Mouse (Mus musculus): Measurements from ENCODE around the gene Slc13a1. TPM values are rescaled to one million over a fixed set of nuclear protein-coding genes. Genes with fewer than 3 reads are reported as not detected.

The Slc13a1 gene
- total RNA-seq (2023) = under 1 TPM in 1 of 2 experiments, not detected in 1; 0.58 TPM

DNA sequence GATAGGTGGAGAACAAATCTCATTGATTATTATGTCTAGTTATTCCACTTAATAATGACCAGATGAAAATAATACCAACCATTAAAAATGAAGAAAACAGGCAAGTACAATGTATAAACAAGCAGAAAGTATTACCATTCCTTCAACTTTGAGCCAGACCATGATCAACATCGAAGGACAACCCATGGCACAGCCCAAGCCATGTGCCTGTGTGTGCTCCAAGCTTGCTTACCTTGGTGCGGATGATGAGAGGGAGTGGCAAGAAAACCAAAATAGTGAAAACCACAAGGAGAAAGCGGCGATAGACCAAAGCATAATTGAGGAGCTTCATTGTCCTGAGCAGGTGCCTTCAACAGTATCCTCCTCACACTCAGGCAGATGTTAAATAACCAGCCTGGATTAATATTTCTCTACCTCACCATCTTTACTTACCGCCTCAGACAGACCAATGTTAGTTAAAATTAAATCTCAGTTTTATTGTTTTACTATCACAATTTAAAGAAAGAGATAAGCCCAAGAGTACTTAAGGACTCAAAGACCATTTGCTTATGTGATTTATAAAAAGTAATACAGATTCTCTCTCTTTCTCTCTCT lies at the start of gene Slc13a1:
Gene Slc13a1, minus strand, starts transcription at position 359 of the 594 bp plus-strand sequence.

Other genes with a start within 250 kb of the Slc13a1 start
- gene Tas2r118, start 198.0 kb downstream of the Slc13a1 start, total RNA-seq (2023) = not detected

All from monocyte, adult 59 days (primary cell).